8 mouse cellular contexts compared by ENCODE assay signal in genomic region chr2:4883009-4883704, GRCm38 (mm10). TPM values are rescaled to one million over a fixed set of nuclear protein-coding genes. Genes with fewer than 3 reads are reported as not detected.
DNase-seq lines count a peak whose midpoint lies in the region; ATAC-seq and TF ChIP-seq lines count a peak whose summit lies in the region.

No protein-coding gene starts in this region.

- H3K4me3 ChIP-seq in neural tube, embryonic 11.5 days (ENCODE audit: low read depth, low read length) = peak overlapping the region; percentile 93
- peak overlapping the region; percentile 94 for H3K4me3 ChIP-seq in intestine, postnatal 0 days (ENCODE audit: low read depth, low read length)
- peak overlapping the region; percentile 55 for H3K4me3 ChIP-seq in neural tube, embryonic 14.5 days (ENCODE audit: low read depth, low read length)

- peak overlapping the region; percentile 100; the same call in 1 of the 2 replicates for H3K27ac ChIP-seq in neural tube, embryonic 11.5 days (ENCODE audit: low read depth, low read length)
- no peak overlapping the region for H3K27ac ChIP-seq in intestine, postnatal 0 days (ENCODE audit: low read depth, low read length)
- peak overlapping the region; percentile 100; the same call in 1 of the 2 replicates for H3K27ac ChIP-seq in neural tube, embryonic 14.5 days (ENCODE audit: low read depth, low read length)

- WGBS in neural tube, embryonic 11.5 days = under 1% methylated on average over 18 of the region's 18 CpGs
- WGBS in intestine, postnatal 0 days = 2% methylated on average over 18 of the region's 18 CpGs
- WGBS in neural tube, embryonic 14.5 days = 1% methylated on average over 18 of the region's 18 CpGs

- peak overlapping the region; percentile 55 for H3K4me2 ChIP-seq in neural tube, embryonic 11.5 days (ENCODE audit: low read depth)
- H3K4me2 ChIP-seq in intestine, postnatal 0 days (replicated peaks; ENCODE audit: low read depth) = peak overlapping the region; percentile 88
- peak overlapping the region; percentile 82 for H3K4me2 ChIP-seq in neural tube, embryonic 14.5 days (ENCODE audit: low read depth, low read length)

- peaks cover 11% of the 10 kb centered on the region for H3K4me1 ChIP-seq in neural tube, embryonic 11.5 days (ENCODE audit: control insufficient read depth, insufficient read depth, low read length)
- 0 out of 2 replicates have a peak, but pooled peaks cover 3% of the 10 kb centered on the region for H3K4me1 ChIP-seq in intestine, postnatal 0 days (replicated peaks; ENCODE audit: control insufficient read depth, insufficient read depth, low read length)
- H3K4me1 ChIP-seq in neural tube, embryonic 14.5 days (ENCODE audit: control insufficient read depth, insufficient read depth, low read length) = peaks cover 16% of the 10 kb centered on the region

- no peak for TF ChIP-seq CTCF in intestine, postnatal 0 days (IDR thresholded peaks at IDR 0.05; ENCODE audit: low read depth)

- no peak for DNase-seq in neural tube, embryonic 11.5 days (ENCODE audit: low spot score)
- no peak for DNase-seq in neural tube, embryonic 10.5 days (ENCODE audit: extremely low spot score, low spot score)
- DNase-seq in embryo, embryonic 9.5 days (ENCODE audit: extremely low spot score) = peak; percentile 25
- DNase-seq in ovary, postnatal 14 days (ENCODE audit: low spot score) = no peak
- no peak for DNase-seq in right cerebral cortex, adult 18-20 months

- H3K9me3 ChIP-seq in neural tube, embryonic 11.5 days (ENCODE audit: control insufficient read depth, low read length) = no peaks in the 10 kb centered on the region
- no peaks in the 10 kb centered on the region for H3K9me3 ChIP-seq in intestine, postnatal 0 days (ENCODE audit: control insufficient read depth)
- no peaks in the 10 kb centered on the region for H3K9me3 ChIP-seq in neural tube, embryonic 14.5 days (ENCODE audit: control insufficient read depth, low read length)

- H3K36me3 ChIP-seq in neural tube, embryonic 11.5 days (ENCODE audit: control insufficient read depth, insufficient read depth, low read length) = peaks cover 15% of the 10 kb centered on the region
- peaks cover 14% of the 10 kb centered on the region for H3K36me3 ChIP-seq in intestine, postnatal 0 days (ENCODE audit: control insufficient read depth, insufficient read depth)
- peaks cover 11% of the 10 kb centered on the region; the same call in 1 of the 2 replicates for H3K36me3 ChIP-seq in neural tube, embryonic 14.5 days (ENCODE audit: control insufficient read depth, insufficient read depth, low read length)

- H3K9ac ChIP-seq in neural tube, embryonic 11.5 days (ENCODE audit: low read length) = peak overlapping the region; percentile 99
- H3K9ac ChIP-seq in intestine, postnatal 0 days (ENCODE audit: low read depth, low read length) = peak overlapping the region; percentile 98
- H3K9ac ChIP-seq in neural tube, embryonic 14.5 days (replicated peaks; ENCODE audit: low read depth, low read length) = peak overlapping the region; percentile 98; the same call in 1 of the 2 replicates

- H3K27me3 ChIP-seq in neural tube, embryonic 11.5 days (ENCODE audit: control insufficient read depth, insufficient read depth, low read length) = no peaks in the 10 kb centered on the region
- H3K27me3 ChIP-seq in intestine, postnatal 0 days (replicated peaks; ENCODE audit: control insufficient read depth, insufficient read depth, low read length) = no peaks in the 10 kb centered on the region
- H3K27me3 ChIP-seq in neural tube, embryonic 14.5 days (ENCODE audit: control insufficient read depth, insufficient read depth, low read length) = no peaks in the 10 kb centered on the region

- ATAC-seq in neural tube, embryonic 11.5 days (ENCODE audit: insufficient read depth, low FRiP score, low TSS enrichment) = no peak
- no peak for ATAC-seq in intestine, postnatal 0 days
- no peak for ATAC-seq in neural tube, embryonic 14.5 days (ENCODE audit: low read depth)
- ATAC-seq in granulocyte monocyte progenitor cell, adult 5-6 weeks (replicated peaks; ENCODE audit: poor library complexity, severe bottlenecking) = no peak

RNA-seq across cellular contexts. Expression of gene Sephs1, which starts 1.8 kb away (rescaled TPM):
- 123 and 126 TPM in 2 replicates for polyA plus RNA-seq in neural tube, embryonic 11.5 days (2014; fragmentation: Nextera tagmentation; extraction: Ambion mirVana)
- 23.9 and 24.1 TPM in 2 replicates for polyA plus RNA-seq in intestine, postnatal 0 days (2015; fragmentation: Nextera tagmentation; extraction: Ambion mirVana)
- polyA plus RNA-seq in neural tube, embryonic 14.5 days (2014; fragmentation: Nextera tagmentation; extraction: Ambion mirVana) = 55.0 and 66.0 TPM in 2 replicates
- 37.5 and 40.6 TPM in 2 replicates for total RNA-seq in granulocyte monocyte progenitor cell, adult 5-6 weeks (2014; fragmentation: Nextera tagmentation)
- total RNA-seq in granulocyte monocyte progenitor cell, adult 5-6 weeks (2017) = 40.8 and 51.7 TPM in 2 replicates

RNA-seq across cellular contexts. Expression of gene Phyh, which starts 35.7 kb away (rescaled TPM):
- polyA plus RNA-seq in neural tube, embryonic 11.5 days (2014; fragmentation: Nextera tagmentation; extraction: Ambion mirVana) = 39.5 and 41.7 TPM in 2 replicates
- polyA plus RNA-seq in intestine, postnatal 0 days (2015; fragmentation: Nextera tagmentation; extraction: Ambion mirVana) = 210 and 230 TPM in 2 replicates
- 75.7 and 90.7 TPM in 2 replicates for polyA plus RNA-seq in neural tube, embryonic 14.5 days (2014; fragmentation: Nextera tagmentation; extraction: Ambion mirVana)
- 53.7 and 58.0 TPM in 2 replicates for total RNA-seq in granulocyte monocyte progenitor cell, adult 5-6 weeks (2014; fragmentation: Nextera tagmentation)
- 39.0 and 48.8 TPM in 2 replicates for total RNA-seq in granulocyte monocyte progenitor cell, adult 5-6 weeks (2017)
